Mouse (Mus musculus) kidney, postnatal 0 days (tissue): ENCODE measurements at regions not wholly inside any gene's neighbourhood (a gene's known extent, or its start where the extent isn't known, plus 50 kb on each side); places are given as distances from the start of the nearest gene placed in this dataset.
"Not testable (repeated sequence)": the region's sequence is repeated elsewhere in the genome, so short reads cannot be mapped to it uniquely, and the experiment has no call there.

ENCODE experiments used
- ATAC-seq: fragments of 200-750 bp; cut with Nextera tagmentation; replicated peaks from 2 replicates; pipeline ENCODE4 v1.8.0; 2017; ENCODE audit warnings: low read depth, moderate number of reproducible peaks, moderate TSS enrichment, moderate library complexity; ENCODE audit not compliant: low FRiP score
- DNase-seq: peaks from one replicate; pipeline ENCODE4 v3.0.0-alpha.2; 2016; ENCODE audit warnings: low spot score
- H3K27ac ChIP-seq: fragments of 300-500 bp; sonication (generic); 2 replicates; pipeline ENCODE4 v1.5.1; 2014; ENCODE audit warnings: mild to moderate bottlenecking
- H3K27me3 ChIP-seq: fragments of 300-500 bp; sonication (generic); 2 replicates; pipeline ENCODE4 v1.6.1; 2014; ENCODE audit warnings: low read length, mixed read lengths; ENCODE audit not compliant: insufficient read depth
- H3K36me3 ChIP-seq: fragments of 300-500 bp; sonication (generic); 2 replicates; pipeline ENCODE4 v1.6.1; 2014; ENCODE audit warnings: low read length, mixed read lengths; ENCODE audit not compliant: insufficient read depth
- H3K4me1 ChIP-seq: fragments of 300-500 bp; sonication (generic); replicated peaks from 2 replicates; pipeline ENCODE4 v1.6.1; 2014; ENCODE audit warnings: antibody characterized with exemption, low read length, mixed read lengths; ENCODE audit not compliant: insufficient read depth
- H3K4me2 ChIP-seq: fragments of 300-500 bp; sonication (generic); 2 replicates; pipeline ENCODE4 v1.6.1; 2014; ENCODE audit warnings: mild to moderate bottlenecking, low read length, moderate library complexity, mixed read lengths
- H3K4me3 ChIP-seq: fragments of 300-500 bp; sonication (generic); replicated peaks from 2 replicates; pipeline ENCODE4 v1.5.1; 2014; ENCODE audit warnings: low read depth, low read length
- H3K9ac ChIP-seq: fragments of 300-500 bp; sonication (generic); 2 replicates; pipeline ENCODE4 v1.6.1; 2014; ENCODE audit warnings: low read depth, low read length
- H3K9me3 ChIP-seq: fragments of 300-500 bp; sonication (generic); replicated peaks from 2 replicates; pipeline ENCODE4 v1.6.1; 2016; ENCODE audit warnings: low read length, inconsistent platforms, mixed read lengths
- CTCF ChIP-seq: IDR thresholded peaks from 2 replicates; pipeline ENCODE4 v1.5.1; 2016; ENCODE audit warnings: antibody characterized with exemption, low read depth, mild to moderate bottlenecking, moderate library complexity
- WGBS: fragments of 180-500 bp; shearing (Covaris S2); extraction: QIAGEN DNeasy Blood & Tissue Kit; methylation state at CpG from one replicate; pipeline ENCODE4 v1.1.7; 2014; 5-methylcytosine and 5-hydroxymethylcytosine counted together

DNA sequence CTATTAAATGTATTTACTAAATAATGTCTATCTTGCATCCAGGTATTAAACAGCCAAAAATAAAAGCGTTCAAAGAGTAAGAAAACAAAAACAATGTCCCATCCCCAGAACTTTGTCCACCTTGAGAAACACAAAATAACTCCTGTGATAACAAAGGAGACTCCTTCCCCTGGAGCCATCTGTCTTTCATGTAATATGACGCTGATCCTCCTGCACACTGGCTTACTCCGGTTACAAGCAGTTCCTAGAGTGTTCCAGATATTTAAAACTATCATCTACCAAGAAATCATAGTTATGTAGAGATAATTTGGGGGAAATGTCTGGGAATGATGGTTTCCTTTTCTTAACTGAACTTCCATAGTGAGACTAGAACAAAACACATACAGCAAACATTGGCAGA, 114.2 kb upstream of the Ppp6c start:
- DNase-seq (peak; percentile 37), ATAC-seq (no peak)
- H3K4me2 ChIP-seq, result no peak overlapping the region
- H3K9ac ChIP-seq, result no peak overlapping the region
- H3K27me3 ChIP-seq, result no peaks in the 10 kb centered on the region
- 12% methylated on average over 3 of the region's 3 CpGs for WGBS
- H3K4me1 ChIP-seq, result no peaks in the 10 kb centered on the region
- no peak for TF ChIP-seq CTCF
- H3K36me3 ChIP-seq, result no peaks in the 10 kb centered on the region
- no peak overlapping the region for H3K27ac ChIP-seq
- no peak overlapping the region for H3K4me3 ChIP-seq
- no peaks in the 10 kb centered on the region for H3K9me3 ChIP-seq

GRCm38 (mm10) chr2:39338832-39339649, 112.8 kb upstream of the Ppp6c start:
- Histone ChIP-seq H3K9me3 (no peaks in the 10 kb centered on the region), H3K4me1 (no peaks in the 10 kb centered on the region), H3K27me3 (no peaks in the 10 kb centered on the region), H3K4me3 (no peak overlapping the region), H3K27ac (no peak overlapping the region), H3K9ac (no peak overlapping the region), H3K4me2 (no peak overlapping the region), H3K36me3 (no peaks in the 10 kb centered on the region)
- ATAC-seq (no peak), DNase-seq (no peak)
- no peak for TF ChIP-seq CTCF
- WGBS, result 68% methylated on average over 9 of the region's 9 CpGs

GRCm38 (mm10) chr2:39337524-39337923, 111.3 kb upstream of the Ppp6c start:
- Histone ChIP-seq H3K27me3 (no peaks in the 10 kb centered on the region), H3K27ac (no peak overlapping the region), H3K4me2 (no peak overlapping the region), H3K9ac (no peak overlapping the region), H3K9me3 (no peaks in the 10 kb centered on the region), H3K4me1 (no peaks in the 10 kb centered on the region), H3K4me3 (no peak overlapping the region), H3K36me3 (no peaks in the 10 kb centered on the region)
- ATAC-seq (no peak), DNase-seq (no peak)
- WGBS, result 81% methylated on average over 1 of the region's 1 CpGs
- TF ChIP-seq CTCF, result no peak

DNA sequence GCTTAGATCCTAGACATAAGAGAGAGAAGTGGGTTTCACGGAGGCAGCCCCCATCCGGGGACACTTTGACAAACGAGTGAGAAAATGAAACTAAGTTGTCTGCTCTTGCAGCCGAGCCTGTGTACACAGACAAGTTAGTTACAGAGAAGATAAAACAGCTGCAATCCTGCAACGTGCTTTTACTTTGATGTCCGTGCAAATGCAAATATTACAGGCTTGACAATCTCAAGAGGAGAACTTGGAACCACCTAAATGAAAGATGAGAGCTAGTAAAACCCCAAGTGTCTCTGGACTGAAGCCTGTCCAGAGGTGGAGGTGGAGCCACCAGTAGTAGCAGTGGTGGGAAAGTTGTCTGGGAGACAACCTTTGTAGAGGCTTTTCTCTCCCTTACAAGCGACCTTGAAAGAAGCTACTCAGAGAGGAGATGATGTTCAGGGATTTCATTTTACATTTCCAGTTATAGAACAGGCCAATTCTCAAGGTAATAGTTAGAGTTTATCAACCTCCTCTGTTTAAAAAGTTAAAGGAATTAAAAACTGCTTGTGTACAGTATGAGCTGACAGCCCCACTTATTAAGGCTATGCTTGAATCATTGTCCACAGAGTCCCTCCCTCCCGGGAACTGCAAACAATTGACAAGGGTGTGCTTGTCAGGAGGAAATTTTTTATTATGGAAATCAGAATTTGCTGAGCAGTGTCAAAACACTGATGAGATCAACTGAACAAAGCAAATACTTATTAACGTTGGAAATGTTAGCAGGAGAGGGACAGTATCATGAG, 99.7 kb upstream of the Ppp6c start:
- H3K9me3 ChIP-seq, result no peaks in the 10 kb centered on the region
- WGBS, result 22% methylated on average over 9 of the region's 9 CpGs
- ATAC-seq, result no peak
- H3K27me3 ChIP-seq, result no peaks in the 10 kb centered on the region
- no peak overlapping the region for H3K27ac ChIP-seq
- H3K4me1 ChIP-seq, result no peaks in the 10 kb centered on the region
- no peak for TF ChIP-seq CTCF
- no peak overlapping the region for H3K9ac ChIP-seq
- H3K36me3 ChIP-seq, result no peaks in the 10 kb centered on the region
- peak overlapping the region; percentile 25 for H3K4me3 ChIP-seq
- DNase-seq, result peak; percentile 25
- peak overlapping the region; percentile 55 for H3K4me2 ChIP-seq

- 69% methylated on average over 3 of the region's 3 CpGs for WGBS
- peak overlapping the region; percentile 55 for H3K4me2 ChIP-seq
Measured at GRCm38 (mm10) chr2:39325122-39325521, 98.9 kb upstream of the Ppp6c start.

DNA sequence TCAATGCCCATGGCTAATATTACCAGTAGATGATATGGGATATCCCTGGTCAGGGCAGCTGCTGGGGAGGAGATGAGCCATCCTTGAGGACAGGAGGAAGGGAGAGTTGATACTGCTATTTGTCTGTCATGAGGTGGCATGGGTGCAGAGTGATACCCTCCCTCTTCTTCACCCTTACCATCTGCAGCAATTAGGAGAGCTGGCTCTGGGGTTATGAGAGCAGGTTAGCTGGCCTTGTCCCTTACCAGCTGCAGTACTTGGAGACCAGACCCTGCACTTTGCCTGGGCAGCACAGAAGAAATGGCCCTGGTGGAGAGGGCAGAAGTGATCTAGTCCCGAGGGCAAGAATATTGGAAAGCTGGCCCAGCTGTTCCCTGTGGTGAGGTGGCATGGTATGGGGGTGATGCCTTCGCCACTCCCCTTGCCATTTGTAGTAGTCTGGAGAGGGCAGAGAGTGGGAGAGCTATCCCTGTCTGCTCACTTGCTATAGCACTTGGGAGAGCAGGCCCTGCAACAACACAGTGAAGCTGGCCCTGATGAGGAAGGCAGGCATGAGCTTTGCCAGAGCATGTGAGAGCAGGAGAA, 73.6 kb upstream of the Ppp6c start:
- Histone ChIP-seq H3K4me1 (no peaks in the 10 kb centered on the region), H3K36me3 (no peaks in the 10 kb centered on the region), H3K27me3 (no peaks in the 10 kb centered on the region), H3K4me2 (no peak overlapping the region), H3K27ac (no peak overlapping the region), H3K9ac (no peak overlapping the region), H3K9me3 (no peaks in the 10 kb centered on the region), H3K4me3 (no peak overlapping the region)
- DNase-seq (no peak), ATAC-seq (peak; percentile 43; the same call in 1 of the 2 replicates)
- no peak for TF ChIP-seq CTCF
- 78% methylated on average over 2 of the region's 2 CpGs for WGBS

More at GRCm38 (mm10) chr2:39325122-39325521, 98.9 kb upstream of the Ppp6c start:
- H3K27ac ChIP-seq, H3K9me3 ChIP-seq, H3K9ac ChIP-seq, H3K4me1 ChIP-seq, DNase-seq, H3K36me3 ChIP-seq, H3K27me3 ChIP-seq, ATAC-seq: not testable (repeated sequence)
- H3K4me3 ChIP-seq, result peak overlapping the region; percentile 25
